Mouse (Mus musculus) fibroblast of lung, adult 2 months (primary cell): ENCODE data around the gene Sat2.
A peak's percentile ranks its signal among the peaks of the same experiment; 100 is the strongest.

ENCODE experiments used
- DNase-seq: peaks from one replicate; pipeline ENCODE4 v3.0.0-alpha.2; 2011; ENCODE audit warnings: low read depth

Gene Sat2

GRCm38 (mm10) chr11:69621571-69622268, at the start of gene Sat2:
Sat2 (plus strand) TSS chr11:69622024.
- no peak for DNase-seq

DNA sequence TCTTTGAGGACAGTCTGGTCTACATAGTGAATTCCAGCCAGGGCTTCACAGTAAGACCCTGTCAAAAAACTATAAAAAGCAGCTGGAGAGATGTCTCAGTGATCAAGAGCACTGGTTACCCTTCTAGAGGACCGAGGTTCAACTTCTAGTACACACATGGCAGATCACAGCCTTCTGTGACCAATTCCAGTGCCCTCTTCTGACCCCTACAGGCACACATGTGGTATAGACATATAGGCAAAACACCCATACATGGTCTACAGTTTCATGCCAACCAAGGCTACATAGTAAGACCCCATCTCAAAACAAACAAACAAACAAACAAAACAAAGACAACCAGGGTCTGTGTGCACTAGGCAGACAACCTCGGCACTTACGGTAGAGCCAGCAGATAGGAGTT, 46.6 kb upstream of the Sat2 start:
- DNase-seq: no peak

DNA sequence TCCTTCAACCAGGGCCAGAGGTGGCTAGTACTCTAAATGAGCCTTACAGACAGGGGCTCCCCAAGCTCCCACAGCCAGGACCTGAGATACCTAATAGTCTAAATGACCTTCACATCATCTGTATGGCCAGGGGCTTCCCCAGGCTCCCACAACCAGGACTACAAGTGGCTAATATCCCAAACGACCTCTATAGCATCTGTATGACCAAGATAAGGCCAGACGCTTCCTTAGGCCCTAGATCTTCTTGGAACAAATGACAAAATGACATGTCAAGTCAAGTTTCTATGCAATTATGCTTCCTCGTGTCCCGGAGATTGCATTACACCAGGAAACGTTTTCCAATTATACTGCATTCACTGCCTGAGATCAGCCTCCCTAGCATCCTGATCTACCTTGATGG, 45.5 kb upstream of the Sat2 start:
- no peak for DNase-seq

GRCm38 (mm10) chr11:69578301-69578700, 43.5 kb upstream of the Sat2 start:
- DNase-seq: no peak

DNA sequence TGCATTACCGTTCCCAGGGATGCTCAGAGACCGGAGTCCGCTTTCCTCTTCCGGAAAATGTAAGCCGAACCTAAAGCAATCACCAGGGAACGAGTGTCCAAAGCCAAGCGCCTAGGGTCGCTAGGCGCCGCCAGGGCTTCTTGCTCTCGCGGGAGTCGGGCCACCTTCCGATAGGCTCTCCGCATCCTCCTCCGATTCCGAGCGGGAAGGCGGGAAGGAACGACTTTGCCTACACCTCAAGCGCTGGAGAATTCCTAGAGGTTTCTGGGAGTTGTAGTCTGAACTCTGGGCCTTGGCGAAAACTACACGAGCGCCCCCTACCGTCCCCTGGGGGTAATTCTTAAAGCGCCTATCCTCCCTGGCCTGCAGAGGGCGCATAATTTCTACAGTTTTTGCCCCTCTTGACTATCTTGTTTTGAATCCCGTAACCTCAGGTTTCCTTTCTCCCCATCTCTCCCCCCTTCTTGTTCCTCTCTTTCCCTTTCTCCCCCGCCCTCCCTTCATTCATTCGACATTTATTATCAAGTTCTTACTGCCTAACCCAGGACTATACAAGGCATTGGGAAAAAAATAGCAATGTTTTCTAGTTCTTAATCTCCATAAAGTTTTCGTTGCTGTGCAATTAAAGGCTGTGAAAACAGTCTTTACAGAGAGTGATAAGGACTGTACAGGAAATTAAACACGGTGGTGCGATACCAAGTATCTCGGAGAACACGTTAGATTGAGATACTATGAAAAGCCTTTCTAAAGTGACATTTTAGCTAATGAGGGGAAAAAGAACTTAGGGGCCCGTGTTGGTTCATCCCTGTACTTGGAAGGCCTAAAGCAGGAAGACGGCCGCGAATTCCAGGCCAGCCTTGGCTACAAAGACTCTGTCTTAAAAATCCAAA, 42.5 kb upstream of the Sat2 start:
- DNase-seq: peak; percentile 98

- DNase-seq: peak; percentile 87
Measured at GRCm38 (mm10) chr11:69580091-69580514, 41.7 kb upstream of the Sat2 start, which contains the start of the genes Wrap53 and Trp53. Wrap53 (minus strand) TSS chr11:69580255. Trp53 (plus strand) TSS chr11:69580359.

DNA sequence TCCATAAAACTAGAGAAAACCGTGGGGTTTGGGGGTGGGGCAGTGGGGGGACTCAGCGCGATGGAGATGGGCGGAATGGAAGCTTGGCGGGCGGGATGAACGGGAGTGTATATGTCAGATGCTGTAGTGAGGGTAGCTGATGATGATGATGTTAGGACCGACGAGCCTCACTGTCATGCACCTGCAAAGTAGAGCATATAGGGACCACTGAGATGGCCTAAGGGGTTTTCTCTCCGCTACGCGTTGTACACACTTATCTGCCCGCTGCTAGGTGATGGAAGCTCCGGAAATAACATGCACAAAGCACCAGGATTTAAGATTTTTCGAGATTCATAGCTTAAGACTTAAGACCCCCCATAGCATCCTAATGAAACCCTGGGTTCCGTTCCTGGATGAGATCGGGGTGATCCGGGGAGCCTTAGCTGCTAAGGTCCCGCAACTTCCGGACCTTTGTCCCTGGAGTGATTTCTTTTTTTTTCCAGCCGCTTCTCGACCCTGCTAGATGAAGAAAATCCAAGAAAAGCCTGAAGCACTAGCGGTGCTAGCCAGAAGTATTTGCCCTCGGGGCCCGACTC, 41.2 kb upstream of the Sat2 start:
- no peak for DNase-seq

DNA sequence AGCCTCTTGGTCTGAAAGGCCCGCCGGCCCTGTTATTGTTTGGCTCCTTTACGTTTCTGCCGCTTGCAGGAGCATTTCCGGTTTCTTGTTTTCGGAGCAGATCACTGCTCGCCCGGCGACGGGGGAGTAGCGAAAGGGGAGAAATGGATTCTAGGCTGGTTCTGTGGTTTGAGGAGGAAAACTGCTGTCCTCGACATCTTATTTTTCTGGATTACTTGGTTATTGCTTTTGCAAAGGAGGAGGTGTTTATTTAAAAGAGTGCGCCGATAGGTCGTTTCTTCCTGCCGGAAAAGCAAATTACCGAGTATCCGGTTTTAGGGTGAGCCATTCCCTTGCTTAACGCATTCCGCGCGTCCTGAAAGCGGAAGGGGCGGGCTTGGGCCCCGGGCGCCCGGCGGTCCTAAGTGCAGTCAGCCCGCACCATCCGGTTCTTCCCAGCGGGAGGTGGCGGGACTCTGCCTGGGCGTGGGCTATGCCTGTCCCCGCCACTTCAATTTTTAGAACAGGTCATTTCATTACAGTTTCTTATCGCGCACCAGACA, 40.6 kb upstream of the Sat2 start:
- DNase-seq: peak; percentile 82

DNA sequence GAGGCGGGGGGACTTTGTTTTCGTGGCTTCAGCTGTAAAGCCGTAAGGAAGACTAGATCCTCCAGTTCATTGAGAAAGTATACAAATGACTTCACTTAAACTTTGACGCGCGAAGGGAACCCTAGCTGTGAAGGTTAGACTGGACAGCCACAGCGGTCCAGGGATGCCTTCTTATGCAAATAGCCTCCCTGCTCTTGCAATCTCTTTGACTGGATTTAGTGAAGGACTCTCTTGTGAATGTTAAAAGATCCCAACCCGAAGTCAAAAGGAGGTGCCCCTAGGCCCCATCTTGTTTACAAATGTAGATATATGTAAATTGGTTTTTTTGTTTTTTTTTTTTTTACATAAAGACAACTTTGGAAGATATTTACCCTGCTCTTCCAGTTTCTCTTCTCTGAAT, 40.0 kb upstream of the Sat2 start:
- DNase-seq: no peak

DNA sequence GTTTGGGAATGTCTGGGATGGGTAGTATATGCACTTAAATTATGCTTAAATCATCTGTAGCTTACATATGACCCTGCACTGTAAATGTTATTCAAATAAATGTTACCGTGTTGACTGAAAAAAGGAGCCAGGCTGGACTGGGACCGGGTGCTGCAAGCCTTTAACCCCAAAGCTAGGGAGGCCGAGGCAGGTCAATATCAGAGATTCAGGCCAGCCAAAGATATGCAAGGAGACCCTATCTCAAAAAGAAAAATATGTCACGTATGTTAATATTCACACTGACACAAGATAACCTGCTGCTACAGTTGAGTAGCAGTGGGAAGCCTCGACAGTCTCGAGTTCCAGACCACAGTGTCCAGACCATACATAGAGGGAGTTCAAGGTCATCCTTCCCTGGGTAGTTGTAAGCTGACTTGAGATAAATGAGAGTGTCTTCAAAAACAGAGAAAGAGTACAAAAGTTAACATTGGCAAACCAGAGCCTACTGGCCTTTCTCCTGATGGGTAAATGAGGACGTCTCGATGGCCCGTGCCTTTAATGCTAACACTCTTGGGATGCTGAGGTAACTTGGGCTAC, 39.5 kb upstream of the Sat2 start:
- no peak for DNase-seq

DNA sequence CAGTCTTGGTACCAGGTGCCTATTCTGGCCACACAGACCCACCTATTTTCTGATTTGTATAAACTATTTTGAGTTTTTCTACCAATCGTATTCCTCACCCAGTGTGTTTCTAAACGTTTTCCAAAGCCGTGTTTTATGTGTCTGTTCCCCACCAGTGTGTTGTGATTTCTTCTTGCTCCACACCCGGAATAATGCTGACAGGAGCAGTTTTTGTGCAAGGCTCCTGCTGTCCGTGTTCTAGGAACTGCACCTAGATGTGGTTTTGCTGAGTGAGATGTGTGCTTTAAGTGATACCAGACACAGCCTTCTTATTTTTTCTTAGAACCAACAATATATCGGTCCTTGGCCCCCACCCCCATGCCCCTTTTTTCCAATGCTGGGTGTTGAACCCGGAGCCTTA, 37.8 kb upstream of the Sat2 start:
- no peak for DNase-seq

- DNase-seq: no peak
Measured at GRCm38 (mm10) chr11:69584937-69585336, 36.9 kb upstream of the Sat2 start.

DNA sequence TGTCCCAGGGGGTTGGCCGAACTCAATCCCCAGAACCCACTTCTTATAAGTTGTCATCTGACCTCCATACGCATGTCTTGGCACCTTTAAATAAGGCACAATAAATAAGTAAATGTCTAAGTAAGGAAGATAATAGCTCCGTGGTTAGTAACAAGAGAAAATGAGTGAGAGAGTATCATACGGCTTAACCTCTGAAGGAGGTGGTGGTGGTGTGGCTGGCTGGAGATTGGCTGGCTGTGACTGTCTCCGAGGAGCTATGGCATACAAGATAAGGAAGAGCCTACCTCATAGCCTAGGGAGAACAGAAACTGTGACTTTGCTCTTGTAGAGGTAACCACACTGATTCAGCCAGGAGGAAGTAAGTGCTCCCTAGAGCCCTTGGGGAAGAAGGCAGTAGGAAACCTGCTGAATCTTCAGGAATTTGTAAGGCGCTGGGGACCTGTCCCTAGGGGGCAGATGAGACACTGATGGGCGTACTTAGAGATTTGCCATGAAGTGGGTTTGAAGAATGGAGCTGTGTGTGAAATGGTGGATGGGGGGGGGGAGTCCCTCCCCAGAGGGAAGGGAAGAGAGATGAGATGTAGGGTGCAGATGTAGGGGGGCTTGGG, 36.0 kb upstream of the Sat2 start:
- no peak for DNase-seq

- DNase-seq: no peak
Measured at GRCm38 (mm10) chr11:69589207-69589834, 32.5 kb upstream of the Sat2 start.

DNA sequence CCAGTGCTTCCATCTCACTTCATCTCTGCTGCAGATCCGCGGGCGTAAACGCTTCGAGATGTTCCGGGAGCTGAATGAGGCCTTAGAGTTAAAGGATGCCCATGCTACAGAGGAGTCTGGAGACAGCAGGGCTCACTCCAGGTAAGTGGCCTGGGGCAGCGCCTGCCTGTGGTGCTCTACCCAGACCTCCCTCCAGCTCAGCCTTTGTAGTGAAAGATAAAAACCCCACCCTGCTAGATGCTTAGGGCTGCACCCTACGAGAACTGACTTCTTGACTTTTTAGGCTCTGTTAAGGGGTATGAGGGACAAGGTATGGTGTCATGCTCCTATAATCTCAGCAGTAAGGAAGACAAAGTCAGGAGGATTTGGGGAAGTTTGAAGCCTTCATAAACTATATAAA, 31.2 kb upstream of the Sat2 start:
- DNase-seq: no peak

DNA sequence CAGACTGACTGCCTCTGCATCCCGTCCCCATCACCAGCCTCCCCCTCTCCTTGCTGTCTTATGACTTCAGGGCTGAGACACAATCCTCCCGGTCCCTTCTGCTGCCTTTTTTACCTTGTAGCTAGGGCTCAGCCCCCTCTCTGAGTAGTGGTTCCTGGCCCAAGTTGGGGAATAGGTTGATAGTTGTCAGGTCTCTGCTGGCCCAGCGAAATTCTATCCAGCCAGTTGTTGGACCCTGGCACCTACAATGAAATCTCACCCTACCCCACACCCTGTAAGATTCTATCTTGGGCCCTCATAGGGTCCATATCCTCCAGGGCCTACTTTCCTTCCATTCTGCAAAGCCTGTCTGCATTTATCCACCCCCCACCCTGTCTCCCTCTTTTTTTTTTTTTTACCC, 30.4 kb upstream of the Sat2 start:
- DNase-seq: no peak

DNA sequence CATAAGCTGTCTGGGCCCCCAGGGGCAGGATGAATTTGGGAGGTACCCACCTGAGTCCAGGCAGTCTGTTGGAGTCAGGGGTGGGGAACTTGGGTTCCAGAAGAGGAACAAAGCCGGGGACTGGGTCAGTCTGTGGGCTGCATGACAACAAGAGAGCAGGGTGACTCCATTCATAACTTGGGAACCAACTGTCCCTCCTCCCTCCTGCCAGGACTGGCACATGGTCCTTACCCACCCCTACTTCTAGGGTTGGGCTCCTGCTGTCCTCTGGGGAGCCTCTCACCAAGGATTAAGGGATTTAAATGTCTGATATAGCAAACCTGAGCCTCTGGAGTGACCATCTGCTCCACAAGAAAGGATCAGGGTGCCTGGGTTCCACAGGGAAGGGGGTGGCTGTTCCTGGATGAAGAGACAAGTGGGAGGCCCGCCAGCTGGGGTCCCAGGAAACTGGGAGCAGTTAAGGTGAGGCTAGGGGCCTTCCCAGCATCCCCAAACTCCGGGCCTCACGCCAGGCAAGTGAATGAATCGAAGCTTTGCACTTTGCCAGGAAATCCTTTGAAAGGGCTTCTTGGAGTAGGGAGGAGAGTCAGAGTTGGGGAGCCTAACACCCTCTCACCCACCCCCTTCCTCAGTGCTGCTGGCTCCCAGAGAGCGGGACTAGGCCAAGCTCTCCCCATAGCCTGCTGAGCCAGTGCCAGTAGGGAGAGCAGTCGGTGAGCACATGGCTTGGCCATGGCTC, 29.8 kb upstream of the Sat2 start:
- DNase-seq: no peak

DNA sequence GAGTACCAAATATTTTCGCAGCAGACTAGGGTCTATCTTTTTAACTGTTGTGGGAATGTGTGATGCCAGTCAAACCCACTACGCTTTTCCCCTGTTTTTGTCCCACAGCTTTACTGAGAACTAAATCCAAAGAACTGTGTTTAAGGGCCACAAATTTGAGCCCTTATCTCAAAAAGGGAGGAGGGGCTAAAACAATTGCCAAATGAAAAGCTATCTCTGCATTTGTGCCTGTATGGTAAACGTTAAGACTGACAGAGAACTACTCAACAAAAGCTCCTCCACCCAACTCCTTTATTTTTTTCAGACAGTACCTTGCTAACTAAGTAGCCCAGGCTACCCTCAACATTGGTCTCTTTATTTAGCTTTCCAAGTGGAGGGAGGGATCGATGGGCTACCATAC, 29.0 kb upstream of the Sat2 start:
- DNase-seq: no peak

DNA sequence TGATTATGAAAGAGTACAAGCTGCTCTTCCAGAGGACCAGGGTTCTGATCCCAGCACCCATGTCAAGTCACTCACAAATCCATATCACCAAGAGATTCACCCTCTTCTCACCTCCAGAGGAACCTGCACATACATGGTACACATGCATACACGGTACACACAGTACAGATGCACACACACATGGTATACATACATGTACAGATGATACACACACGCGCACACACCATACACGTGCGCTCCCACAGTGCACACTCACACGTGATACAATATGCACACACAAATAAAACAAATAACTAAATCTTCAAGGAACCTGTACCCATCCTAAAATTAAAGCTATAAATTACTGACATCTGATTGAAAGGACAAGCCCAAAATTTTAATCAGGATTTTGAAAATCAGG, 27.0 kb upstream of the Sat2 start:
- no peak for DNase-seq

DNA sequence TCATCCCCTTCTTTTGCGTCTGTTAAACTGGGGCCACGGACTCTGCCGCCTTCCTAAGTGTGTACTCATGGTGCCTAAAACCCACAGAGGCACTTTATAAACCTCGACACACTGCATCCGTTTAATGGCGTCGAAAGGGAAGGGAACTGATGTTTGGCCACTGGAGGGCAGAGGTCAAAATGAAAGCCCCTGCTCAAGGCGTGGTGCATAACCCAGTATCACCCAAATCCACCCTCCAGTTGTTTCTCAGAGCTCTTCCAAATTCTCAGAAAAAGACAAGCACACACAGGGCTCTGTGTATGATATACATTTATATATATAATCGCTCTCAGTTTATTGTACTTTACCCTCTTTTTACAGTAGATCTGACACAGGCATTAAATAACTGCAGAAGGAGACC, 22.4 kb upstream of the Sat2 start:
- DNase-seq: no peak

GRCm38 (mm10) chr11:69600098-69600497, 21.7 kb upstream of the Sat2 start:
- DNase-seq: no peak
